Mouse (Mus musculus) heart, postnatal 14 days (tissue): ENCODE measurements around the gene Cpsf6. TPM values are rescaled to one million over a fixed set of nuclear protein-coding genes. Genes with fewer than 3 reads are reported as not detected.

ENCODE experiments used
- DNase-seq, 2 experiments: peaks; one replicate each; pipeline ENCODE4 v3.0.0; 2021 to 2022
- intact Hi-C: fragments of 180-260 bp; cut with DNase I; formaldehyde crosslinking; loops from one replicate; pipeline ENCODE4 v1.15.1; 2025
- total RNA-seq, 2 experiments: library from RNA; stranded (reverse); gene quantifications; 2 replicates each; pipeline ENCODE4 v1.2.3; 2021

Cpsf6 gene
- total RNA-seq, 2 experiments from 2014 or later, result 43.6 to 43.8 TPM

DNA sequence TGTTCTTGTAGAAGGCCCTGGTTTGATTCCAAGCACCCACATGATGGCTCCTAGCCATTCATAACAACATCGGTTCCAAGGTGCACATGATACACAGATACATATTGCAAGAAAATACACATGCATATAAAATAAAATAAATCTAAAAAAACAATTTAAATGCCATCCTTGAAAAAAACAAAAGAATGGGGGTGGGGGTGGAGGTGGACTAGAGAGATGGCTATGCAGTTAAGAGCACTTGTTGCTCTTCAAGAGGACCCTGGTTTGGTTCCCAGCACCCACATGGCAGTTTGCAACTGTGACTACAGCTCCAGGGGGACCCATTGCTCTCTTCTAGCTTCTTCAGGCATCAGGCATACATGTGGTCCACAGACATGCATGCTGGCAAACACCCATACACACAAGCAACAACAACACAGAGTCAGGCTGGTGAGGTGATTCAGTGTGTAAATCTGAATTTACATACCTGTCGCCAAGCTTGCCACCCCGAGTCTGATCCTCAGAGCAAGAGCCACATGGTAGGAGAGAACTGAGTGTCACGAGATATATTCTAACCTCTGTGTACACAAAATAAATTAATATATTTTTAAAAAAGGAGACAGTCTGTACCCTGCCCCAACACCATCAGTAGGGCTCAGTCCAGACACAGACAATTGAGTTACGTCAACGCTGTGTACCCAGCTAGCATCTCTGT lies 35.7 kb upstream of the Cpsf6 start:
- intact Hi-C loops, result no loop called here
- no peak for DNase-seq

DNA sequence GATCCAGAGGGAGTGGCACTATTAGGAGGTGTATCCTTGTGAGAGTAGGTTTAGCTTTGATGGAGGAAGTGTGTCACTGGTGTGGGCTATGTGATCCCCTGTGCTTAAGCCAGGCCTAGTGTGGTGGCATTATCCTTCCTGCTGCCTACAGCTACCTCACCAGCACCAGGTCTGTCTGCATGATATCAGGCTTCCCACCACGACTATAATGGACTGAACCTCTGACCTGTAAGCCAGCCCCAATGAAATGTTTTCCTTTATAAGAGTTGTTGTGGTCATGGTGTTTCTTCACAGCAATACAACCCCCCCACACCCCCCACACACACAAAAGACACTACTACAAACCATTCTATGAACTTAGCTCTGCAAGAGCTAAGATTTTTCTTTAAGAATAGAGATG lies 34.9 kb upstream of the Cpsf6 start:
- DNase-seq, result no peak
- intact Hi-C loops, result no loop called here

DNA sequence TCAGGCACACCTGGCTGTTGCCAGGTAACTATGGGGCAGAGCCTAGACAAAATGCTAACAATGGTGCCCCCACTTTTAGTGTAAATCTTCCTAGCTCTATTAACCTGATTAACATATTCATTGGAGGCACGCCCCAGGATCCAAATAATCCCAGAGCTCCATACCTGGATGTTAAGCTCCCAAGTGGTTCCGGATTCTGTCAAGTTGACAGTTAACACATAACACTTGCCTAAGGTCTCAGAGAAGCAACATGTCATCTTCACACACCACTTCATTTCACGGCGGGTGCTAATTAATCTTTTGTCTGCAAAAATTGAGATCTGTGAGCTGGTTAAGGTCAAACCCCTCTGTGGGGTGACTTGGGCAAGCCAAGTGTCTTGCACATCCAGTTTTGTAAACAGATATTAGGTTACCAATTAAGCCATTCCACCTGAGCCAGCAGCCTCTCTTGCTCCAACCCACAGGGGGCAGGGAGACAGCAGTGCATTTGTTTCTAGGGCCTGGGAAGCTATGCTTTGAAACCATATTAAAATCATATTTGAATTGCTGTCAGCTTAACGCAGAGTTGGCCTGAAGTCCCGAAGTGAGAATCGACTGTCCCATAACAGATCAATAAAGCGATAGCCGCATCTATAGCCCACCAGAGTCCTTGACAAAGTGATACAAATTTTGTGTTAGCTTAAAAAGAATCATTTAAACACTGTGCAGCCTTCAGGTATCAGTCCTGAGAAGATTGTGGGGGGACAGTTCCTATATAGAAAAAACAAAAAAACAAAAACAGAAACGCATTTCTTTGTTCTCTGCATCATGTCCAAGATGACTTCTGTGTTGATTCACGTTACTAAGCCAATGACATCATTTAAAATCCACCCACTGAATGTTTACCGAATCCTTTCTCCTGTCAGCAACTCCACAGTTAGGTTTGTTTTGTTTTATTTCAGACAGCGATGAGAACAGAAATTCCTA lies 34.0 kb upstream of the Cpsf6 start:
- DNase-seq, result no peak
- intact Hi-C loops, result no loop called here

DNA sequence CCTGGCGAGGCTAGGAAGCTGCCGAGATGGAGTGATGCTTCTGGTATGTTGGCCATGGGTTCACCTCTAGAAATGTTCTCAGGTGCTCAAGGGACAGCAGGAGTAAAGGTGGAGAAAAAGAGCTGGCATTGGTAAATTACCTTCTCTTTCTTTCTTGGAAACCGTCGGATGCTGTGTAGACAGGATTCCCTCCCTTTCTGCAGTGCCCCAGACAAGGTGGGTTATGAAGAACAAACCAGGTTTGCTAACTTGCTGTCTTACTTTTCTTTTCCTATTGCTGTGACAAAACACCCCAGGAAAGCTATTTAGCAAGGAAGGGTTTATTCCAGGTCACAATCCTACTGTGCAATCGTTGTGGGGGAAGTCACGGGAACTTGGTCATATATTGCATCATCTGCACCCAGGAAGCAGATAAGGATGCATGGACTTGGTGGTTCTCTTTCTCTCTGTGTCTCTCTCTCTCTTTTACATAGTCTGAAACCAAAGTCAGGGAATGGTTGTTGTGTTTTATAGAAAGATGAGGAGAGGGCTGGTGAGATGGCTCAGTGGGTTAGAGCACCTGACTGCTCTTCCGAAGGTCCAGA lies 32.8 kb upstream of the Cpsf6 start:
- intact Hi-C loops, result no loop called here
- no peak for DNase-seq

DNA sequence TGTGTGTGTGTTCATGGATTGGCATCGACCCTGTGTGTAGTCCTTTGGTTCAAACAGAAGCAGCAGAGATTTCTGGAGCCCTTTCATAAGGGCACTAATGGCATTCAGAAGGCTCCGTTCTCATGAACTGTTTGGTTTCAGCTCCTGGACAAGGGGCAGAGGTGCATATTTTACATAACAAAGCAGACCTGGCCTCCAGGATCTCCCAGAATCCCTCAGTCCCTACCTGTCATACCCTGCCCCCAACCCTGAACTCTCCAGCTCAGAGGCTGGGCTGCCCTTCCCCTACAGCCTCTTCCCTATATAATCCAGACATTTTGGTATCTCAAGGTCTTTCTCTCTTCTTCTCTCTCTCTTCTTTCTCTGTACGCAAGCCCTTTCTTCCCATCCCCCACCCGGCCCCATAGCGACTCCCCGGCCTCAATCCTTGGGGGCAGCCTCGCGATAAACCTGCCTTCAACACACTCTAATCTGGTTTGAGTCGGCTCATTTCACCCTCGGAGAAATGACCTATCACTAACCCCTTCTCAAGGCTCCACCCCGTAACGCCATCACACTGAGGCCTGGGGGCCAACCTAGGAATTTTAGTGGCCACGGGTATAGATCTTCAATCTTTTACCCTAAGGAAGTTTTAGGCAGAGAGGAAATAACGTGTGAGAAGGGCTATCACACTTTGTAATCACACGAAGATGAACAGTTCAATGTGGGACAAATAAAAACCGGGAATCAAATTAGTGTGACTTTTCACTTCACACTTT lies 32.1 kb upstream of the Cpsf6 start:
- intact Hi-C loops, result no loop called here
- no peak for DNase-seq

DNA sequence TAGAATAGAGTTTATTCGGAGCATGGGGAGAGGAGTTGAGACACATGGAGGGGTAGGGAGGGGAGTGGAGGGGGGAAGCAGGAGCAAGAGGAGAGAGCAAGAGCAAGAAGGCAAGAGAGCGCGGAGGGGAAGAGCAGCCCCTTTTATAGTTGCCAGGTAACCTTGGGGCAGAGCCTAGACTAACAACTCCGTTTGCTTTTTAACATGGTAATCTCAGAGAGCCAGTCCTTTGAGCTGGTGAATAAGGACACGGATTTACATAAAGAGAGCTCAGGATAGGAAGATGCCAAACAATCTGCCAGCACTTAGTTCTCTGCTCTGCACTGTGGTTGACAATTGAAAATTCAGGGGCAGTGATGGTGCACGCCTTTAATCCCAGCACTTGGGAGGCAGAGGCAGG lies 31.3 kb upstream of the Cpsf6 start:
- intact Hi-C loops, result no loop called here
- no peak for DNase-seq

DNA sequence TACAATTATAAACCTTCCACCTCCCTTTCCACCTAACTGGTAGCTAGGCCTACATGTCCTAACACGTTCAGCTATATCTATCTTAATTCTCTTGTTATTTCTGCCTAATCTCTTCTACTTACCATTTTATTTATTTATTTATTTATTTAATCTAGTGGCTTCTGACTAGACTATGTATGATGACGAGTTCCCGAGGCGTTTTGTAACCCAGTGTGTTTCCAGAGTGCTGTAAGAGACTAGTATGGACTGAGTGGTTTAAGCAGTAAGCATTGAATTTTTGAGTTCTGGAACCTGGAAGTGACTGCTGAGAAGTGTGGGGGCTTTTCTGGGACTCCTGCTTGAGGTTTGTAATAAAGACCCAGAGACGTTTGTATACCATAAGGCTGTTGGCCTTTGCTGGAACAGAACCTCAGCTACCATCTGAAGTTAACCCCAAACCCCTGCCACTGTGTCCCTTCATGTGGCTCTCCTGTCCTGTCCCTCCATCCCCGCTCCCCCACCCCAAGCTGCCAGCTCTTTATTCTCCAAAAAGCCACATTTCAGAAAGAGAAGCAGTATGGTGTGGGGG lies 30.8 kb upstream of the Cpsf6 start:
- intact Hi-C loops, result no loop called here
- no peak for DNase-seq

DNA sequence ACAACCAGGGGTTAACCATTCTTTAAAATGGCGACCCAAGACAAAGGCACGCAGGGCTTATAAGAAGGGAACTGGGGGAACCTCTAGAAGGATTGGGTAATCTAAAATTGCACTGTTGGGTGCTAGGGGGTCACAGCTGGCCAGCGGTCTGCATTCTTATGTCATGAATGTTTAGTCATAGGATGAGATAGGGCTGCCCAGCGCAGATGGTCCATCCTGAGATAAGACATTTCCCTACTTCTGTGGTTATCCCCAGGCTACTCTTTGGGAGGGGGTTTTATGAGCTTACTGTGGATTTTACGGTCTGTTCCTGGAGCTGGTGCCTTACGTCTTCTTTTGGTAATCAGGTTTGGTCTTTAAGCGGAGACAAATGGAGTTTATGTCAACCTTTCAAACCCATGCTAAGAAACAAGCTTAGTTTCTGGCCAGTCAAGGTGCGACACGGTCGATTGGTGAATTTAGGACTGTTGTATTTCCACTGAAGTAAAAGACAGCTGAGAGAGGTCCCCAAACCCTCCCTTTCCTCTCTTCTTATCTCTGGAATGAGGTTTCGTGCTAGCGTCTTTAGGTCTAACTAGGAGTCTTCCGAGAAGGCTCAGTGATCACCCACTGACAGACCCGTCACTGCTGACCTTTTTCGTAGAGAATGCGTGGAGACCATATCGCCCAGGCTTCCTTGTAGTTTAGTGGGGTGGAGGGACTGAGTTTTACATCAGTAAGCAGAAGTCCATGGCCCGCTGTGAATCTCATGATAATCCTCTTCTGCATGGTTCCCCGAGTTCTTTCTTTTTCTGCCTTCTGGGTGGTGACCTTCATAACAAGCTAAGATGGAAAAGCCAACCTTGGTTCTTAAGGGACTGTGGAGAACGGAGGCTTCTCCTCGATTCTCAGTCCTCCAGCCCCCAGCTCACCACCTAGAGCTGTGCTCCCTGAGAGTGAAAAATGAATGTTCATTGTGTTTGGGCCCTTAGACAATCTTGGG lies 29.8 kb upstream of the Cpsf6 start:
- DNase-seq, result no peak
- intact Hi-C loops, result no loop called here

DNA sequence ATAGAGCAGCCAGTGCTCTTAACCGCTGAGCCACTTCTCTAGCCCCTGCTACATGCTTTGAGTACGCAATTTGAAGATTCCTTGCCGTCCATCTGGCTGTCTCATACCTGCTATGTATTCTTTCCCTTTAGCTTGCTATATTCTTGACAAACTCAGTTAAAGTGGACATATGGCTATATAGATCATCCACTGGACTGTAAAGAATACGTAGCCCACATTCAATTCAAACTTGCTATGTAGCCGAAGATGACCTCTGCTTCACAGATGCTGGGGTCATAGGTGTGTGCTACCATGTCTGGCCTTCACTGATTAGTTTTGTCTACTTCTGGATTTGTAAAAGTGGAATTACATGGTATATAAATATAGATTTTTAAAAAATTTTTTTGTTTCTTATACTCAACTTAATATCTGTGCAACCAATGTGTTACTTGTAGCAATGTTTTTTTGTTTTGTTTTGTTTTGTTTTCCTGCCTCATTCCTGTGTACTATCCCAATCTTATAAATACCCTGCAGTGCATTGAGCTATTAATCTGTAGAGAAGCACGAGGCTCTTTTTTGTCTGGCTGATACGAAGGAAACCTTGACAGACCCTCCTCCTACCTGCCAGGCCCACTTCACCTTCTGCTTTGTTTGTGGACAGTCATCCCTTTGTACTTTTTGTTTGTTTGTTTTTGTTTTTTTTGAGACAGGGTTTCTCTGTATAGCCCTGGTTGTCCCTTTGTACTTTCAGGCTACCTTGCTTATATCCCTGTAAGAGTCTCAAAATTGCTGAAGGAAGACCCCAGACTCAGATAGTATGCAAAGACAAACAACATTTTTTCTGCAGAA lies 28.9 kb upstream of the Cpsf6 start:
- intact Hi-C loops, result no loop called here
- no peak for DNase-seq

DNA sequence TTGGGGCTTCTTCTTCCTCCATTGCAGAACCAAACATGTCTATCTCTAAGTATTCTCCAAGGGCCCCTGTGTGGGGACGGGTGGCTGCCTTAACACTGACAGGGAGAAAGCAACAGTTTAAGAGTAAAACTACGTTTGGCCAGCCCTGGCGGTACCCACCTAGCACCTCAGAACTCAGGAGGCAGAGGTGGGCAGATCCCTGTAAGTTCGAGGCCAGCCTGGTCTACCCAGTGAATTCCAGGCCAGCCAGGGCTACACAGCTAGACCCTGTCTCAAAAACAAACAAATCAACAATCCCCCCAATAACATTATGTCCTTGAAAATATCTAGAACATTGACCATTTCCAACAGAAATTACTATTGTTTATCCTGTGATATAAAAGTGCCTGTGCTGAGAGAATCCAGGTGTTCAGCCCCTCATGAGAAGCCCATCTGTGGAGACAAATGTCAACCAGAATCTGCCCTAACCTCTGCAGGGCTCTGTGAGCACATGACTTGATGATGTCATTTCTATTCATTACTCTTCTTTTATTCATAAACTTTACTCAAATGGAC lies 28.0 kb upstream of the Cpsf6 start:
- intact Hi-C loops, result no loop called here
- no peak for DNase-seq

DNA sequence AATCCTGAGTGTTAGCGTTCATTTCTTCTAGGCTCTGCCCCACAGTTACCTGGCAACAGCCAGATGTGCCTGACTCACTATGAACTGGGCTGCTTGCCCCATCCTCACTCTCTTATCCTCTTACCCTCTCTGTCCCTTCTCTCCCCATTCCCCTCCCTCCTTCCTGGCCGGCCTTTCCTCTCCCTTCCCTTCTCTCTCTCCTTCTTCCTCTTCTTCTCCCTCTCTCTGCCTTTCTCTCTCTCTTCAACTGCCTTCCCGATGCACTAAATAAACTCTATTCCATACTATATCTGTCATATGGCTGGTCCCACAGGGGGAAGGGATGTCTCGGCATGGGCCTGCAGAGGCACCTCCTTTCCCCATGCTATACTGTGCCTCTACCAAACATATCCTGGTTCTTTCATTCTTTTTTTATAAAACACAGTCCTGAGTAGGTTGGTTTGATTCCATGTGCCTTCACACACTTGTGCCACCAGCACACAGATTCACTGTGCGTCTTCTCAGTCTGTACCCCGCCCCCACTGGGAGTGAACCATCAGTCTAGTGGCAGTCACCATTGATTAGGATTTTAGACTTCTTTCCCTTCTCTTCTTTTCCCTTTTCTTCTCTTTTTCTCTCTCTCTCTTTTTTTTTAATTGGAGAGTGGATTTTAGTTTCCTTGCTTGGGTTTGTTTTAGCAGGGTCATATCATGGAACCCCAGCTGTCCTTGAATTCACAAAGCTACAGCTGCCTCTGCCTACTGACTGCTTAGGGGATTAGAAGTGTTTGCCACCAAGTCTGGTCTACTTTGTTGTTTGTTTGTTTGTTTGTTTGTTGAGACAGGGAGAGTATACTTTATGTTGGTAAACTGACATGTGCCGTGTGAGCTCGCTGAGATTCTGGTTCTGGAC lies 27.3 kb upstream of the Cpsf6 start:
- no peak for DNase-seq

DNA sequence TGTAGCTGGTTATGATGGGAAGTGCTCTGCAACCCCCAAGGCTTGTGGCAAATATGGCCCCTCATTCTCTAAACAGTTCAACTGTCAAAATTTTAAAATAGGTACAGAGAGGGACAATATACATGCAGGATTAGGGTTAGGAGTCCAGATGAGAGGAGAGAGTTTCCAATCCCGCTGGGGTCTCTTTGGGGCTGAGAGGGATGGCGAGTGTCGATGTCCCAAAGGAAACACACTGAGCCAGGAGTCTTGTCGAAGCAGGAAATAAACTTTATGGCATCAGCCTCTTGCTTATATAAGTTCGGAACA lies 26.4 kb upstream of the Cpsf6 start:
- intact Hi-C loops, result no loop called here
- DNase-seq, result no peak

More for the DNA sequence above, 27.3 kb upstream of the Cpsf6 start:
- intact Hi-C loops, result no loop called here

DNA sequence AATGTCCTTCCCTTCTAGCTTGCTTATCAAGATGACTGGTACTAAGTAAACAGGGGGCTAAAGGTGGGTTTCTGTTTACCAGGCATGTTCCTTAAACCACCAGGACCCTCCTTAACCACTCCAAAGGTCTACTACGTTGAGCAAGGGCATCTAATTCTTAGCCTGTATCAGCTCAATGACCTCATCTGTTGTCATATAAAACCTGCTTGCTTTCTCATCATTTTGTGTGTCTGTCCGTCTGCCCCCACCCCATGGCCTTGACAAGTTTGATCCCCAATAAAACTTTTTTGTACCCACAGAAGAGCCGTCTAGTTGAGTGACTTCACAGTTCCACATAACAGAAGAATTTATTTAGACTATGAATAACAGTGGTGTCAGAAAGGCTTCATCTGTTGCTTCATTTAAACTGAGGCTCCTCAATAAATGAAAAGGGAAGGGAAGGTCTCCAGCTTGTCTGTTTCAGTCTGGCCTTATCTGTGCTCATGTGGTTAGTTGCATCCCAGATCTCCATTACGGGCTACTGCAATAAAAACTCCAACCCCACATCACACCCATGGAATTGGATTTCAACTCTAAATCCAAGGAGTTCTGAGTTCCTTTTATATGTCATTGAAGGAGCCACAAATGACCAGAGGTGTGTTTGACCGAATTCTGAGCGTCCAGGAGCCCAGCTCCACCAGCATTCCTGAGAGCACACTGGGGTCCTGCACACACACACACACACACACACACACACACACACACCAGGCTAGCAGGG lies 25.9 kb upstream of the Cpsf6 start:
- intact Hi-C loops, result no loop called here

DNA sequence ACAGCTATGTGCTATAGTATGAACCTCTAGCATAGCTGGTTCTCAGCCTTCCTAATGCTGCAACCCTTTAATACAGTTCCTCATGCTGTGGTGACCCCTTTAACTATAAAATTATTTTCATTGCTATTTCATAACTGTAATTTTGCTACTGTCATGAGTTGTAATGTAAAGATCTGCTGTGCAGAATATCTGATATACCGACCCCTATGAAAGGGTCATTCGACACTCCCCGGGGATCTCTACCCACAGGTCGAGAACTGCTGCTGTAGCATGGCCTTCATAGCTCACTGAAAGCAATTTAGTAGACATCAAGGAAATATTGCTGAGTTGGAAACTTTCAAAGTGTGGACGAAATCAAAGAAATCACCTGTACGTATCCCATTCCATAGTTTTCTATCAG lies 24.6 kb upstream of the Cpsf6 start:
- intact Hi-C loops, result loop anchor here (5.0 kb wide), 1 partner anchor 42 kb away; no protein-coding TSS in a partner anchor
- DNase-seq, result no peak

More for the DNA sequence above, 25.9 kb upstream of the Cpsf6 start:
- no peak for DNase-seq

DNA sequence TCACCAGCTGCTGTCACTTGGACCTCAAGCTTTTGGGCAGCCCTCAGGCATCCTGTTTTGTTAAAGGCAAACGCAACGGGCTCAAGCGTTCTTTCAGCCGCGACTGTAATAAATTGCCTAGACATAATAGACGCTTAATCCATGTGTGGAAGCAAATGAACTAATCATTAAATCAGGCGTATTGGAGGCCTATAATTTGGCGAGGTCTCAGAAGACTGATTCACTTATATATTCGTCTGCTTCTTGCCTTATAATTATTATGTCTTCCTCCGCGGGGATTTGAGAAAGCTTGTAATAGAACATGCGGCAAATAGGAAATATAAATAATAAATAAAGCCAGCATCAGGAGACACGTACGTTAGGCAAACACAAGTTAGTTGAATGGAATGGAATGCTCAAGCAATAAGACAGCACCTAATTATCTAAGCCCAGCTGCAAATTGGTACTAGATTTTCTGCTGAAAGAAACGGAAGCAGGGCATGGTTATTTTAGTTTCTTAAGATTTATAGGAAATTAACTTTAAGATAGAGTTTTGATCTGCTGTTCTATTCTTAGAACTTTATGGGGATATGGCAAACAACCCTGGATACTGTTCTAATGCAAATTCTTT lies 23.6 kb upstream of the Cpsf6 start:
- intact Hi-C loops, result loop anchor here (5.0 kb wide), 1 partner anchor 41 kb away; no protein-coding TSS in a partner anchor
- DNase-seq, result no peak
